Mouse (Mus musculus): ENCODE results near the gene Rnf212. TPM values are rescaled to one million over a fixed set of nuclear protein-coding genes. Genes with fewer than 3 reads are reported as not detected.

Rnf212 gene
- polyA plus RNA-seq (2014; fragmentation: Illumina TruSeq; extraction: RNeasy Lipid Tissue Mini Kit (QIAGEN cat#74804); ENCODE audit: low read depth, low replicate concordance), result not detected

DNA sequence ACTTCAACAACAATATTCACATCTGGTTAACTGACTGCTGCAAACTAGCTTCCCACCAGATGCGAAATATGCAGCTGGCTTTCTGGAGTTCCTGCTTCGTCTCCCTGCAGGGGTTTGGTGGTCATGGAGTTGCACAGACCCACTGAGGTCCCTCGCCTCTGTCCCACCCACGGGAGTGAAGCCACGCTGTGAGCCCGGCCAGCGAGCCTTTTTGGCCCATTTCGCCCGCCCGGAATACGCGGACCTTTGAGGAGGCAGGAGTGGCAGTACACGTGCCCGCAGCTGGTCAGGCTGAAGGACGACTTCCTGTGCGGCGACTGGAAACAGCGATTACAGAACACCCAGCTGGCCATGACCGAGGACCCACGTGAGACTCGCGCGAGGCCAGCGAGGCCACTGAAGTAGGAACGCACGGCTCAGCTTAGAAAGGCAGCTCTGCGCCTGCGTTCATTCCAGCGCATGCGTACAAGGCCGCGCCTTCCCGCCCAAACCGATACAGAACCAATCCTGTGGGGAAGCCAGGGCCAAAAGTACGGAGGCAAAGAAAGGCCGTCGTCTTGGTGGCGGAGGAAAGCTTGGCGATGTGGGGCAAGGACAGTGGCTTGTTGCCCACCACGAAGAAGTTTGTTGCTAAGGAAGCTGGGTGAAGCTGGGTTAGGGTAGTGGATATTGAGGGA, at the start of gene Rnf212:
Rnf212 (minus strand) TSS at position 353 of the 677 bp plus-strand sequence.

DNA sequence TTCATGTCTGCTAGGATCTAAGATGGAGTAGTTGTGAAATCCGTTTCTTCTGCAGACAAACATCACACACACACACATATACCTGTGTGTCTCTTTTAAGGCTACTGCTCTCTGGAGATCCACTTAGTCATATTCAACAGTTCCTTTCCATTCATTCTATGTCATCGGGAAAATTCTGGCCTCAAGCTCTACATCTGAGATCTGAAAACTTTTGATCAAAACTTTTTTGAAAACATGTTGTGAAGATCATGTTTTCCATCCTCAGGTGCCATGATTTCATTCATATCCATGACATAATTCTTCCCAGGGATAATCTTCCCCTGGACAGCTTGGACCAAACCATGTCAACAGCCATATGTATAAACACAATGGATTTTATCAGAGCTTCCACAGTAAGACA, 34.0 kb upstream of the Rnf212 start, which contains the start of gene Vmn2r8:
Vmn2r8 (minus strand) TSS at position 101 of the 400 bp plus-strand sequence.

DNA sequence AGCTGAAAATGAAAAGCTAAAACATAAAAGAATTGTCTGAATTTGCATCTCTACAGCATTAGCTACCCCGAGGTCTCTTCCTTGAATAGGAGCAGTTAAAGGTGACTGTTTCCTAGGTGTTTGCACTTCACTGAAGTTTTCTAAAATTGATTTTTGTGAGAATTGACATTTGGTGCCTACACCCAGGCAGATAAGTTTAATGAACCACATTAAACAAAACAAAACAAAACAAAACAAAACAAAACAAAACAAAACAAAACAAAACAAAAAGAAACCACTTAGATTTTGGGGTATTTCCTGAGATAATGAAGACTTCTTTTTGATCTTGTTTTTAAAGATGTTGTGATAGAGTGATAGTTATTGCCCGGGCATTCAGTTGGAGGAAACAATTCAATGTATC, 20.5 kb upstream of the Rnf212 start, which contains the start of gene Tmed11:
Tmed11 (minus strand) TSS at position 101 of the 400 bp plus-strand sequence.

DNA sequence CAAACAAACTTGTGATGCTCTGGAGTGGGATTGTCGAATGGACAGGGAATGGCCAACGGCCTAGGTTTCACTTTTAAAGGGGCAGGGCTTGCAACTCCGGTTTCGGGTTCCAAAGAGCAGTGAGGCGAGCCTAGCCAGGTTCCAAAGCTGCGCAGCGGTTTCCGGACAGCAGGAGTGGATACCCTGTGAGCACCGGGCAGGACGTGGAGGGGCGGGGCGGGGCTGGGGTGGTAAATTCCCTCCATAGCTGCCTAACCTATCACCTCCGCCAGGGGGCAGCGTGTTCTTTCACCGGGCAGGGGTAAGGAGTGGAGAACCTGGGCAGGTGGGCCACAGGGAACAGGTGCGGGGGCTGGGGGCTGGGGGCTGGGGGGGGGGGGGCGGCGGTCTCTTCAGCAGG, 82.5 kb downstream of the Rnf212 start, which contains the start of gene Fgfrl1:
Fgfrl1 (plus strand) TSS at position 112 of the 400 bp plus-strand sequence.

Other genes starting within 250 kb of the Rnf212 start
- 0.87 TPM for gene Cplx1, start 225.0 kb downstream of the Rnf212 start, polyA plus RNA-seq (2014; fragmentation: Illumina TruSeq; extraction: RNeasy Lipid Tissue Mini Kit (QIAGEN cat#74804); ENCODE audit: low read depth, low replicate concordance)
- gene Gak, start 145.2 kb downstream of the Rnf212 start, polyA plus RNA-seq (2014; fragmentation: Illumina TruSeq; extraction: RNeasy Lipid Tissue Mini Kit (QIAGEN cat#74804); ENCODE audit: low read depth, low replicate concordance), result 47.3 TPM
- 21.5 TPM for gene Tmem175, start 145.2 kb downstream of the Rnf212 start, polyA plus RNA-seq (2014; fragmentation: Illumina TruSeq; extraction: RNeasy Lipid Tissue Mini Kit (QIAGEN cat#74804); ENCODE audit: low read depth, low replicate concordance)
- 8.7 TPM for gene Idua, start 114.7 kb downstream of the Rnf212 start, polyA plus RNA-seq (2014; fragmentation: Illumina TruSeq; extraction: RNeasy Lipid Tissue Mini Kit (QIAGEN cat#74804); ENCODE audit: low read depth, low replicate concordance)
- gene Dgkq, start 105.3 kb downstream of the Rnf212 start, polyA plus RNA-seq (2014; fragmentation: Illumina TruSeq; extraction: RNeasy Lipid Tissue Mini Kit (QIAGEN cat#74804); ENCODE audit: low read depth, low replicate concordance), result 6.5 TPM
- not detected for gene Slc26a1, start 99.4 kb downstream of the Rnf212 start, polyA plus RNA-seq (2014; fragmentation: Illumina TruSeq; extraction: RNeasy Lipid Tissue Mini Kit (QIAGEN cat#74804); ENCODE audit: low read depth, low replicate concordance)
- 3.1 TPM for gene Fgfrl1, start 82.6 kb downstream of the Rnf212 start, polyA plus RNA-seq (2014; fragmentation: Illumina TruSeq; extraction: RNeasy Lipid Tissue Mini Kit (QIAGEN cat#74804); ENCODE audit: low read depth, low replicate concordance)
- gene Tmed11, start 20.4 kb upstream of the Rnf212 start, polyA plus RNA-seq (2014; fragmentation: Illumina TruSeq; extraction: RNeasy Lipid Tissue Mini Kit (QIAGEN cat#74804); ENCODE audit: low read depth, low replicate concordance), result not detected
- gene Vmn2r8, start 33.9 kb upstream of the Rnf212 start, polyA plus RNA-seq (2014; fragmentation: Illumina TruSeq; extraction: RNeasy Lipid Tissue Mini Kit (QIAGEN cat#74804); ENCODE audit: low read depth, low replicate concordance), result not detected
- gene Vmn2r9, start 77.6 kb upstream of the Rnf212 start, polyA plus RNA-seq (2014; fragmentation: Illumina TruSeq; extraction: RNeasy Lipid Tissue Mini Kit (QIAGEN cat#74804); ENCODE audit: low read depth, low replicate concordance), result not detected
- gene Vmn2r10, start 231.5 kb upstream of the Rnf212 start, polyA plus RNA-seq (2014; fragmentation: Illumina TruSeq; extraction: RNeasy Lipid Tissue Mini Kit (QIAGEN cat#74804); ENCODE audit: low read depth, low replicate concordance), result not detected